Mouse (Mus musculus) T-cell, adult 2 months (primary cell): Measurements from ENCODE around the gene Gm20715.
"Not testable (repeated sequence)": the region's sequence is repeated elsewhere in the genome, so short reads cannot be mapped to it uniquely, and the experiment has no call there.

Experiments
- DNase-seq: peaks from one replicate; pipeline ENCODE4 v3.0.0; 2022; ENCODE audit warnings: low spot score

The Gm20715 gene

GRCm38 (mm10) chr7:6430342-6430741 lies 20.3 kb downstream of the Gm20715 start:
- DNase-seq, result peak; percentile 25

GRCm38 (mm10) chr7:6438388-6438787 lies 28.3 kb downstream of the Gm20715 start, which contains the start of gene Olfr1344:
Gene Olfr1344 (plus strand): TSS chr7:6438688.
- DNase-seq, result no peak

GRCm38 (mm10) chr7:6441173-6441572 lies 31.1 kb downstream of the Gm20715 start:
- DNase-seq, result no peak

- no peak for DNase-seq
Measured at GRCm38 (mm10) chr7:6447771-6448170, 37.7 kb downstream of the Gm20715 start.

- no peak for DNase-seq
Measured at GRCm38 (mm10) chr7:6455868-6456267, 45.8 kb downstream of the Gm20715 start, which contains the start of gene Olfr1336. Gene Olfr1336 (plus strand): TSS chr7:6456168.

GRCm38 (mm10) chr7:6456399-6456798 lies 46.3 kb downstream of the Gm20715 start:
- DNase-seq, result no peak

- no peak for DNase-seq
Measured at GRCm38 (mm10) chr7:6466951-6467350, 56.9 kb downstream of the Gm20715 start, which contains the start of gene Olfr1346. Gene Olfr1346 (plus strand): TSS chr7:6467101.

- DNase-seq, result not testable (repeated sequence)
Measured at GRCm38 (mm10) chr7:6477633-6478032, 67.6 kb downstream of the Gm20715 start.

- DNase-seq, result no peak
Measured at GRCm38 (mm10) chr7:6486841-6487240, 76.8 kb downstream of the Gm20715 start, which contains the start of gene Olfr5. Gene Olfr5 (minus strand): TSS chr7:6486941.
